In genomic region chr11:53296880-53297279, GRCm38 (mm10) we compare ENCODE assay signal across 22 mouse cellular contexts. TPM values are rescaled to one million over a fixed set of nuclear protein-coding genes. Genes with fewer than 3 reads are reported as not detected.
A peak's percentile ranks its signal among the peaks of the same experiment; 100 is the strongest.
DNase-seq lines count a peak whose midpoint lies in the region; ATAC-seq and TF ChIP-seq lines count a peak whose summit lies in the region.
"Had no signal": no experiment of that assay in that cellular context is flagged by ENCODE, and none has a peak within 500 bp of the region (broad histone marks: within the 10 kb centered on the region; RNA-seq: fewer than 3 reads in every experiment).

No protein-coding gene starts in this region.

- 77% methylated on average over 4 of the region's 4 CpGs for WGBS in heart, embryonic 12.5 days
- WGBS in kidney, postnatal 0 days: 61% methylated on average over 4 of the region's 4 CpGs
- WGBS in liver, embryonic 13.5 days (ENCODE audit: insufficient replicate concordance): 53% methylated on average over 4 of the region's 4 CpGs

- H3K4me2 ChIP-seq in heart, embryonic 12.5 days: no peak overlapping the region
- no peak overlapping the region; the same call in 1 of the 2 replicates for H3K4me2 ChIP-seq in kidney, postnatal 0 days (ENCODE audit: low read length)
- peak overlapping the region; percentile 88; the same call in 1 of the 2 replicates for H3K4me2 ChIP-seq in liver, embryonic 13.5 days
- H3K4me2 ChIP-seq: embryonic facial prominence, embryonic 13.5 days; hindbrain, embryonic 12.5 days had no signal

- TF ChIP-seq EP300 in ES-Bruce4 (IDR thresholded peaks at IDR 0.05; ENCODE audit: insufficient read depth, low read depth, low read length): no peak

- no peak for TF ChIP-seq CTCF in kidney, postnatal 0 days (IDR thresholded peaks at IDR 0.05; ENCODE audit: low read depth)
- no peak for TF ChIP-seq CTCF in ES-Bruce4 (IDR thresholded peaks at IDR 0.05; ENCODE audit: low read depth, low read length)

- no peaks in the 10 kb centered on the region for H3K9me3 ChIP-seq in heart, embryonic 12.5 days (replicated peaks)
- H3K9me3 ChIP-seq in kidney, postnatal 0 days (replicated peaks; ENCODE audit: low read length): no peaks in the 10 kb centered on the region
- H3K9me3 ChIP-seq in ES-Bruce4 (replicated peaks; ENCODE audit: control insufficient read depth, insufficient read depth, low read length, poor library complexity, severe bottlenecking): no peaks in the 10 kb centered on the region
- no peaks in the 10 kb centered on the region for H3K9me3 ChIP-seq in liver, embryonic 13.5 days (replicated peaks)
- H3K9me3 ChIP-seq: embryonic facial prominence, embryonic 13.5 days; forebrain, embryonic 13.5 days; hindbrain, embryonic 12.5 days had no signal

- DNase-seq in heart, adult 11 months: peak; percentile 61
- no peak for DNase-seq in kidney, postnatal 0 days (ENCODE audit: low spot score)
- no peak for DNase-seq in kidney, postnatal 4 days
- no peak for DNase-seq in liver, embryonic 13.5 days
- no peak for DNase-seq in frontal cortex, postnatal 10 days (ENCODE audit: low spot score in 2 of 2)
- DNase-seq: adrenal gland, postnatal 14 days; cerebellum, adult 11-12 months; cerebellum, adult 9-10 months; cerebellum, postnatal 36 days; forebrain, postnatal 0 days; gastrocnemius, adult 2 months; gastrocnemius, postnatal 25 days; heart, postnatal 10 days; heart, postnatal 4 days had no signal

- peaks cover 22% of the 10 kb centered on the region for H3K36me3 ChIP-seq in heart, embryonic 12.5 days
- no peaks in the 10 kb centered on the region for H3K36me3 ChIP-seq in kidney, postnatal 0 days (ENCODE audit: insufficient read depth, low read length)
- H3K36me3 ChIP-seq in ES-Bruce4 (ENCODE audit: control insufficient read depth, insufficient read depth, low read length, poor library complexity, severe bottlenecking): peaks cover 61% of the 10 kb centered on the region
- peaks cover 37% of the 10 kb centered on the region for H3K36me3 ChIP-seq in liver, embryonic 13.5 days

- no peak for TF ChIP-seq POLR2A in ES-Bruce4 (IDR thresholded peaks at IDR 0.05; ENCODE audit: insufficient read depth, low read length)

- no peak for ATAC-seq in heart, embryonic 12.5 days (ENCODE audit: insufficient number of reproducible peaks, low FRiP score)
- no peak for ATAC-seq in kidney, postnatal 0 days (replicated peaks; ENCODE audit: low FRiP score, low read depth)
- no peak for ATAC-seq in liver, embryonic 13.5 days (ENCODE audit: low read depth)
- ATAC-seq: activated CD4-positive, CD25-positive, alpha-beta regulatory T cell, adult 4 months; forebrain, embryonic 13.5 days; forebrain, postnatal 0 days; hindbrain, embryonic 16.5 days; Patski had no signal

- no peak overlapping the region for H3K27ac ChIP-seq in heart, embryonic 12.5 days (ENCODE audit: poor library complexity, severe bottlenecking)
- peak overlapping the region; percentile 33; the same call in 1 of the 2 replicates for H3K27ac ChIP-seq in kidney, postnatal 0 days
- no peak overlapping the region for H3K27ac ChIP-seq in ES-Bruce4 (ENCODE audit: insufficient read depth, low read length)
- no peak overlapping the region for H3K27ac ChIP-seq in liver, embryonic 13.5 days
- H3K27ac ChIP-seq: embryonic facial prominence, embryonic 13.5 days; forebrain, embryonic 13.5 days; gastrocnemius, adult 2 months; hindbrain, embryonic 12.5 days had no signal

- H3K27me3 ChIP-seq in heart, embryonic 12.5 days (replicated peaks): no peaks in the 10 kb centered on the region
- no peaks in the 10 kb centered on the region for H3K27me3 ChIP-seq in kidney, postnatal 0 days (ENCODE audit: insufficient read depth, low read length)
- H3K27me3 ChIP-seq in ES-Bruce4 (ENCODE audit: control insufficient read depth, insufficient read depth, low read length, poor library complexity, severe bottlenecking): no peaks in the 10 kb centered on the region
- no peaks in the 10 kb centered on the region for H3K27me3 ChIP-seq in liver, embryonic 13.5 days
- H3K27me3 ChIP-seq: embryonic facial prominence, embryonic 13.5 days; forebrain, embryonic 13.5 days; hindbrain, embryonic 12.5 days; Patski had no signal

- no peak overlapping the region for H3K9ac ChIP-seq in heart, embryonic 12.5 days
- no peak overlapping the region for H3K9ac ChIP-seq in kidney, postnatal 0 days (ENCODE audit: low read depth, low read length)
- peak overlapping the region; percentile 42; the same call in 1 of the 2 replicates for H3K9ac ChIP-seq in ES-Bruce4 (ENCODE audit: low read depth, poor library complexity, severe bottlenecking)
- no peak overlapping the region for H3K9ac ChIP-seq in liver, embryonic 13.5 days
- H3K9ac ChIP-seq: embryonic facial prominence, embryonic 13.5 days; forebrain, postnatal 0 days; hindbrain, embryonic 12.5 days had no signal

- peaks cover 54% of the 10 kb centered on the region for H3K4me1 ChIP-seq in heart, embryonic 12.5 days (replicated peaks)
- peaks cover 7% of the 10 kb centered on the region; the same call in 1 of the 2 replicates for H3K4me1 ChIP-seq in kidney, postnatal 0 days (replicated peaks; ENCODE audit: insufficient read depth, low read length)
- H3K4me1 ChIP-seq in ES-Bruce4 (ENCODE audit: control insufficient read depth, insufficient read depth, low read length): no peaks in the 10 kb centered on the region
- peaks cover 59% of the 10 kb centered on the region for H3K4me1 ChIP-seq in liver, embryonic 13.5 days (replicated peaks)

- H3K4me3 ChIP-seq in heart, embryonic 12.5 days: no peak overlapping the region
- no peak overlapping the region for H3K4me3 ChIP-seq in kidney, postnatal 0 days (replicated peaks; ENCODE audit: low read depth, low read length)
- H3K4me3 ChIP-seq in ES-Bruce4 (ENCODE audit: low read depth, low read length): no peak overlapping the region; the same call in 1 of the 2 replicates
- no peak overlapping the region for H3K4me3 ChIP-seq in liver, embryonic 13.5 days (replicated peaks)
- H3K4me3 ChIP-seq: embryonic facial prominence, embryonic 13.5 days; hindbrain, embryonic 12.5 days had no signal

RNA-seq across cellular contexts. Expression of gene Hspa4, which starts 3.4 kb away (rescaled TPM):
- 82.4 and 84.2 TPM in 2 replicates for polyA plus RNA-seq in heart, embryonic 12.5 days (2016; fragmentation: Nextera tagmentation; extraction: Ambion mirVana)
- 79.8 and 84.5 TPM in 2 replicates for polyA plus RNA-seq in kidney, postnatal 0 days (2015; fragmentation: Nextera tagmentation; extraction: Ambion mirVana)
- 545 and 634 TPM in 2 replicates for polyA plus RNA-seq in ES-Bruce4 (2011; ENCODE audit: insufficient read depth, insufficient read length, low read depth, missing spikeins)
- 67.8 and 84.7 TPM in 2 replicates for polyA plus RNA-seq in liver, embryonic 13.5 days (2015; fragmentation: Nextera tagmentation; extraction: Ambion mirVana)

RNA-seq across cellular contexts. Expression of gene Zcchc10, which starts 27.6 kb away (rescaled TPM):
- 14.0 and 16.5 TPM in 2 replicates for polyA plus RNA-seq in heart, embryonic 12.5 days (2016; fragmentation: Nextera tagmentation; extraction: Ambion mirVana)
- 21.1 and 25.3 TPM in 2 replicates for polyA plus RNA-seq in kidney, postnatal 0 days (2015; fragmentation: Nextera tagmentation; extraction: Ambion mirVana)
- polyA plus RNA-seq in ES-Bruce4 (2011; ENCODE audit: insufficient read depth, insufficient read length, low read depth, missing spikeins): 30.7 and 30.8 TPM in 2 replicates
- 15.1 and 18.9 TPM in 2 replicates for polyA plus RNA-seq in liver, embryonic 13.5 days (2015; fragmentation: Nextera tagmentation; extraction: Ambion mirVana)

RNA-seq across cellular contexts. Expression of gene Aff4, which starts 53.8 kb away (rescaled TPM):
- 53.0 and 53.9 TPM in 2 replicates for polyA plus RNA-seq in heart, embryonic 12.5 days (2016; fragmentation: Nextera tagmentation; extraction: Ambion mirVana)
- 33.9 and 34.5 TPM in 2 replicates for polyA plus RNA-seq in kidney, postnatal 0 days (2015; fragmentation: Nextera tagmentation; extraction: Ambion mirVana)
- polyA plus RNA-seq in ES-Bruce4 (2011; ENCODE audit: insufficient read depth, insufficient read length, low read depth, missing spikeins): 298 and 314 TPM in 2 replicates
- 6.5 and 9.4 TPM in 2 replicates for polyA plus RNA-seq in liver, embryonic 13.5 days (2015; fragmentation: Nextera tagmentation; extraction: Ambion mirVana)
